Comparison of ENCODE assay signal across 23 mouse cellular contexts in the genomic region with DNA sequence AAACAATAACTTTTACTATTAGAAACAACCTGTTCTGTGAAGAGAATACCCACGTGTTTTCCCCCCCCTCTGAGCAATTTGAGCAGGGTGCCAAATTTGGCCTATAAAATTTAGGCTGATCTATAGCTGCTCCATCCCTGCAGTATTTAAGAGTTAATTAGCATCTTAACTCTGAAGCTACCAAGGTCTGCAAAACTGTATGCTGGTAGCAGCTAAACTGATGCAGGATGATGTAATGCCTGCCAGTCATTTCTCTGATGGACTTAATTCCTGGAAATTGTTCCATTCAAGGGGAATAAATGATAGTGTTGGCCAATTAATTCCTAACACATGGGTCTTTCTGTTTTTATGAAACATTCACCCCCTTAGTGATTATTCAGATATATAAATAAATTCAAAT. TPM values are rescaled to one million over a fixed set of nuclear protein-coding genes. Genes with fewer than 3 reads are reported as not detected.
DNase-seq lines count a peak whose midpoint lies in the region; ATAC-seq lines count a peak whose summit lies in the region.
"Had no signal": no experiment of that assay in that cellular context is flagged by ENCODE, and none has a peak within 500 bp of the region (broad histone marks: within the 10 kb centered on the region; RNA-seq: fewer than 3 reads in every experiment).

No protein-coding gene starts in this region.

- H3K4me1 ChIP-seq in midbrain, embryonic 11.5 days (ENCODE audit: control insufficient read depth, insufficient read depth, low read length), result no peaks in the 10 kb centered on the region
- peaks cover 4% of the 10 kb centered on the region; the same call in 1 of the 2 replicates for H3K4me1 ChIP-seq in midbrain, embryonic 10.5 days
- no peaks in the 10 kb centered on the region for H3K4me1 ChIP-seq in forebrain, embryonic 14.5 days (ENCODE audit: control insufficient read depth, insufficient read depth, low read length)
- H3K4me1 ChIP-seq in limb, embryonic 13.5 days, result no peaks in the 10 kb centered on the region
- H3K4me1 ChIP-seq: embryonic facial prominence, embryonic 15.5 days; heart, embryonic 15.5 days had no signal

- H3K36me3 ChIP-seq in midbrain, embryonic 11.5 days (ENCODE audit: control insufficient read depth, insufficient read depth, low read length), result no peaks in the 10 kb centered on the region
- H3K36me3 ChIP-seq in midbrain, embryonic 10.5 days, result no peaks in the 10 kb centered on the region
- no peaks in the 10 kb centered on the region for H3K36me3 ChIP-seq in forebrain, embryonic 14.5 days (ENCODE audit: control insufficient read depth, insufficient read depth, low read length)
- no peaks in the 10 kb centered on the region for H3K36me3 ChIP-seq in limb, embryonic 13.5 days
- H3K36me3 ChIP-seq: embryonic facial prominence, embryonic 15.5 days; heart, embryonic 15.5 days had no signal

- no peak overlapping the region for H3K9ac ChIP-seq in midbrain, embryonic 11.5 days (ENCODE audit: low read length)
- H3K9ac ChIP-seq in forebrain, embryonic 14.5 days (ENCODE audit: low read length), result no peak overlapping the region
- no peak overlapping the region for H3K9ac ChIP-seq in limb, embryonic 13.5 days
- H3K9ac ChIP-seq: embryonic facial prominence, embryonic 15.5 days; heart, embryonic 15.5 days had no signal

- no peak overlapping the region for H3K27ac ChIP-seq in midbrain, embryonic 11.5 days (ENCODE audit: low read depth, low read length)
- H3K27ac ChIP-seq in midbrain, embryonic 10.5 days (replicated peaks), result no peak overlapping the region
- no peak overlapping the region for H3K27ac ChIP-seq in forebrain, embryonic 14.5 days (ENCODE audit: low read depth, low read length)
- H3K27ac ChIP-seq in limb, embryonic 13.5 days, result no peak overlapping the region
- H3K27ac ChIP-seq: embryonic facial prominence, embryonic 15.5 days; heart, embryonic 15.5 days; hindbrain, embryonic 14.5 days had no signal

- no peaks in the 10 kb centered on the region for H3K9me3 ChIP-seq in midbrain, embryonic 11.5 days (ENCODE audit: control insufficient read depth, low read length)
- H3K9me3 ChIP-seq in midbrain, embryonic 10.5 days (replicated peaks), result 0 out of 2 replicates have a peak, but pooled peaks cover 3% of the 10 kb centered on the region
- no peaks in the 10 kb centered on the region for H3K9me3 ChIP-seq in forebrain, embryonic 14.5 days (replicated peaks; ENCODE audit: control insufficient read depth, low read length)
- no peaks in the 10 kb centered on the region for H3K9me3 ChIP-seq in limb, embryonic 13.5 days
- H3K9me3 ChIP-seq: embryonic facial prominence, embryonic 15.5 days; heart, embryonic 15.5 days had no signal

- H3K27me3 ChIP-seq in midbrain, embryonic 11.5 days (ENCODE audit: control insufficient read depth, insufficient read depth, low read length), result peaks cover 2% of the 10 kb centered on the region; the same call in 1 of the 2 replicates
- peaks cover 28% of the 10 kb centered on the region for H3K27me3 ChIP-seq in midbrain, embryonic 10.5 days (ENCODE audit: low read depth, poor library complexity, severe bottlenecking)
- H3K27me3 ChIP-seq in forebrain, embryonic 14.5 days (replicated peaks; ENCODE audit: control insufficient read depth, insufficient read depth, low read length), result no peaks in the 10 kb centered on the region
- no peaks in the 10 kb centered on the region for H3K27me3 ChIP-seq in limb, embryonic 13.5 days
- H3K27me3 ChIP-seq: embryonic facial prominence, embryonic 15.5 days; heart, embryonic 15.5 days had no signal

- 0 out of 2 replicates have a peak, but pooled peaks have one; percentile 4 for ATAC-seq in midbrain, embryonic 11.5 days (ENCODE audit: low FRiP score)
- ATAC-seq in forebrain, embryonic 14.5 days, result peak; percentile 88
- no peak for ATAC-seq in limb, embryonic 13.5 days (ENCODE audit: low FRiP score, low read depth)
- no peak for ATAC-seq in inflammation-experienced regulatory T-cells, adult 6 months
- ATAC-seq: activated CD4-positive, CD25-positive, alpha-beta regulatory T cell, adult 4 months; intestine, postnatal 0 days; Patski had no signal

- no peak overlapping the region for H3K4me3 ChIP-seq in midbrain, embryonic 11.5 days (ENCODE audit: low read depth, low read length)
- H3K4me3 ChIP-seq in midbrain, embryonic 10.5 days, result no peak overlapping the region
- no peak overlapping the region for H3K4me3 ChIP-seq in forebrain, embryonic 14.5 days (ENCODE audit: low read depth, low read length)
- H3K4me3 ChIP-seq in limb, embryonic 13.5 days, result no peak overlapping the region
- H3K4me3 ChIP-seq: embryonic facial prominence, embryonic 15.5 days; erythroblast, embryonic 14.5 days; heart, embryonic 15.5 days had no signal

- H3K4me2 ChIP-seq in midbrain, embryonic 11.5 days, result no peak overlapping the region
- H3K4me2 ChIP-seq in forebrain, embryonic 14.5 days (ENCODE audit: low read length), result no peak overlapping the region
- H3K4me2 ChIP-seq in limb, embryonic 13.5 days (replicated peaks), result 0 out of 2 replicates have a peak overlapping the region, but pooled peaks have one; percentile 9

- WGBS in midbrain, embryonic 11.5 days, result 46% methylated on average over 1 of the region's 1 CpGs
- 50% methylated on average over 1 of the region's 1 CpGs for WGBS in midbrain, embryonic 10.5 days
- WGBS in forebrain, embryonic 14.5 days, result 11% methylated on average over 1 of the region's 1 CpGs
- WGBS in limb, embryonic 13.5 days, result 18% methylated on average over 1 of the region's 1 CpGs

- DNase-seq in heart, adult 11 months, result peak; percentile 6
- DNase-seq in heart, adult 9 months (ENCODE audit: low spot score in 2 of 2), result no peak
- DNase-seq in midbrain, embryonic 11.5 days (ENCODE audit: low spot score, missing footprints), result no peak
- DNase-seq in midbrain, embryonic 10.5 days (ENCODE audit: low spot score), result no peak
- peak; percentile 52 for DNase-seq in forebrain, embryonic 14.5 days (ENCODE audit: low spot score)
- no peak for DNase-seq in kidney, adult 8-10 months
- DNase-seq: cerebellum, adult 18-20 months; cerebellum, adult 9-11 months; gastrocnemius, postnatal 36 days; heart, adult 18-20 months; heart, postnatal 14 days had no signal

RNA-seq across cellular contexts. Expression of a gene that starts 0.6 kb away (rescaled TPM):
- 0.03 and 0.08 TPM in 2 replicates for polyA plus RNA-seq in midbrain, embryonic 11.5 days (2014; fragmentation: Nextera tagmentation; extraction: Ambion mirVana)
- polyA plus RNA-seq in midbrain, embryonic 10.5 days (2016; fragmentation: Nextera tagmentation; extraction: Ambion mirVana), result not detected in 2 replicates
- 2.5 and 3.7 TPM in 2 replicates for polyA plus RNA-seq in forebrain, embryonic 14.5 days (2014; fragmentation: Nextera tagmentation; extraction: Ambion mirVana)
- polyA plus RNA-seq in limb, embryonic 13.5 days (2015; fragmentation: Nextera tagmentation; extraction: Ambion mirVana), result 1.3 TPM in 2 replicates
- not detected for polyA plus RNA-seq in inflammation-experienced regulatory T-cells, adult 6 months (2017; shearing (Covaris generic))
- polyA plus RNA-seq: activated CD4-positive, CD25-positive, alpha-beta regulatory T cell, adult 4 months; C2C12; embryonic facial prominence, embryonic 11.5 days; erythroblast, embryonic 14.5 days; Patski had no signal

RNA-seq across cellular contexts. Expression of a gene that starts 14.1 kb away (rescaled TPM):
- polyA plus RNA-seq in midbrain, embryonic 11.5 days (2014; fragmentation: Nextera tagmentation; extraction: Ambion mirVana), result not detected in 2 replicates
- polyA plus RNA-seq in midbrain, embryonic 10.5 days (2016; fragmentation: Nextera tagmentation; extraction: Ambion mirVana), result not detected in 2 replicates
- not detected in 2 replicates for polyA plus RNA-seq in forebrain, embryonic 14.5 days (2014; fragmentation: Nextera tagmentation; extraction: Ambion mirVana)
- not detected in 2 replicates for polyA plus RNA-seq in limb, embryonic 13.5 days (2015; fragmentation: Nextera tagmentation; extraction: Ambion mirVana)
- not detected for polyA plus RNA-seq in inflammation-experienced regulatory T-cells, adult 6 months (2017; shearing (Covaris generic))
- polyA plus RNA-seq: activated CD4-positive, CD25-positive, alpha-beta regulatory T cell, adult 4 months; C2C12; embryonic facial prominence, embryonic 11.5 days; embryonic facial prominence, embryonic 15.5 days; erythroblast, embryonic 14.5 days; heart, embryonic 11.5 days; heart, embryonic 15.5 days; hindbrain, embryonic 14.5 days; intestine, postnatal 0 days; Patski had no signal

Comparison
In these comparisons a context has a peak if more than half of its experiments do, and no peak if none do; other contexts are left out.
1. DNase-seq: peak in heart, adult 11 months (single experiment) and forebrain, embryonic 14.5 days (single experiment); none in heart, adult 9 months (0 of 2), midbrain, embryonic 11.5 days (single experiment), midbrain, embryonic 10.5 days (single experiment) and kidney, adult 8-10 months (0 of 2).
2. ATAC-seq: peak in midbrain, embryonic 11.5 days (single experiment) and forebrain, embryonic 14.5 days (single experiment); none in limb, embryonic 13.5 days (single experiment) and inflammation-experienced regulatory T-cells, adult 6 months (single experiment).